Mouse (Mus musculus): Measurements from ENCODE around the gene Cldn10.

Cldn10 gene

GRCm38 (mm10) chr14:118827283-118827904 is 39.7 kb downstream of the Cldn10 start:
- DNase-seq (ENCODE audit: low spot score in 2 of 2): no peak

DNA sequence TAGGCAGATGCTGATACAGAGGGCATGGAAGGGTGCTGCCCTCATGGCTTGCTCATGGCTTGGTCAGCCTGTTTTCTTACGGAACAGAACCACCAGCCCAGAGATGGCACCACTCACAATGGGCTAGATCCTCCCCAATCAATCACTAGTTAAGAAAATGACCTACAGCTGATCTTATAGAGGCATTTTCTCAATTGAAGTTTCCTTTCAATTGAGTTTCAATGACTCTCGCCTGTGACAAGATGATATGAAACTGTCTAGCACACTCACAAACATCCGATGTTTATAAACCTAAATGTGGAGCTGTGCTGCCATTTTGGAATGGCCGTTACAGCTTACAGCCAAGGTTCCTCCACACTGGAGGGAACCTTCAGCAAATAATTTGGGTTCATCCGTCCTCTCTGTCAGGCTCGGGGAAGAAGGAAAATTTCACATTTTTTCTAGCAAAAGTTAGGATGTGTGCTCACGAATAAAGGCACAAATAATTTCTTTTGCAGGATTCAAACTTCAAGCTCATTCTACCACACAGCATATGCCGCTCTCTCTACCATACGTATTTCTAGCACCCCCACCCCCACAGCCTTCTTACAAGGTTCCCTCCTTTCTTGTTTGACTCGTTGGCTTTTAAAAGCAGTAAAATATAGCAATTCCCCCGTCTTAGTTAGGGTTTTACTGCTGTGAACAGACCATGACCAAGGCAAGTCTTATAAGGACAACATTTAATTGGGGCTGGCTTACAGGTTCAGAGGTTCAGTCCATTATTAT is 41.8 kb downstream of the Cldn10 start:
- no peak for DNase-seq (ENCODE audit: low spot score in 2 of 2)

- no peak for DNase-seq (ENCODE audit: low spot score in 2 of 2)
These were observed 43.9 kb downstream of the Cldn10 start for GRCm38 (mm10) chr14:118831597-118831996.

- no peak for DNase-seq (ENCODE audit: low spot score in 2 of 2)
These were observed 45.5 kb downstream of the Cldn10 start for GRCm38 (mm10) chr14:118833241-118833640.

DNA sequence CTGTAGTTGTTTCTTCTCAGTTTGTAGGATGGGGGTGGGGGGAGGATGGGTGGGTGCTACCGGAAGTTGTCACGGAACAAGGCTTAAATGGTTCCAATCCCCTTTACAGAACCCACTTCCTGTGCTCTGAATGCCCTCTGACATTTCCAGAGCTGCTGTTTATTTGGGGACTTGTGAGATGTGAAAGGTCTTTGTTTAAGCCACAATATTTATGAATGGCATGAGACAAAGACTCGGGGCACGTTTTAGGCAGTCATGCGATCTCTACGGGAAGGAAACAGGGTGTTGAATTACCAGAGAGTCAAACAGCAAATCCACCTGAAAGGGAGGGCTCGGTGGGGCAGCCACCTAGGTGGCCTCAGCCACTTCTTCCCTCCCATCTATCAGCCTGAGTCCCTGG is 46.6 kb downstream of the Cldn10 start:
- peak; percentile 33 to 39 for DNase-seq (ENCODE audit: low spot score in 2 of 2)

GRCm38 (mm10) chr14:118836145-118836544 is 48.4 kb downstream of the Cldn10 start:
- no peak for DNase-seq (ENCODE audit: low spot score in 2 of 2)

DNA sequence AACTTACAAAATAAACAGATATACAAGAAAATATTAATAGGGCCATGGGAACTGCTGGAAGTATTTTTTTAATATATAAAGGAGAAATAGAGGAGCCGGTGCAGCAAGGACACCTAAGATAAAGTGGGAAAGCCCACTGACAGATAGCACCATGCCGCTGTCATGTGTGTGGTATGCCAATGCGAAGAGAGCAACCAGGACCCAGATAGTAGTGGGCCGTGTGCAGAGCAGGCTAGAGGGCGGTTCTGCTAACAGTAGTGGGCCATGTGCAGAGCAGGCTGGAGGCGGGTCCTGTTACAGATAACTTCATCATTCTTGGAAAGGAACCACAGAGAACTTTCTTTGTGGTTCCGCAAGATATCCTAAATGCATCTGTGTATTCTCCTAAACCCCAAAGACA is 49.0 kb downstream of the Cldn10 start:
- DNase-seq (ENCODE audit: low spot score in 2 of 2): no peak

- DNase-seq (ENCODE audit: low spot score in 2 of 2): no peak
These were observed 50.9 kb downstream of the Cldn10 start for GRCm38 (mm10) chr14:118838556-118839120.

GRCm38 (mm10) chr14:118839416-118839815 is 51.7 kb downstream of the Cldn10 start:
- no peak for DNase-seq (ENCODE audit: low spot score in 2 of 2)

- no peak for DNase-seq (ENCODE audit: low spot score in 2 of 2)
These were observed 52.3 kb downstream of the Cldn10 start for GRCm38 (mm10) chr14:118840027-118840426.

GRCm38 (mm10) chr14:118842353-118842752 is 54.6 kb downstream of the Cldn10 start:
- DNase-seq (ENCODE audit: low spot score in 2 of 2): no peak

DNA sequence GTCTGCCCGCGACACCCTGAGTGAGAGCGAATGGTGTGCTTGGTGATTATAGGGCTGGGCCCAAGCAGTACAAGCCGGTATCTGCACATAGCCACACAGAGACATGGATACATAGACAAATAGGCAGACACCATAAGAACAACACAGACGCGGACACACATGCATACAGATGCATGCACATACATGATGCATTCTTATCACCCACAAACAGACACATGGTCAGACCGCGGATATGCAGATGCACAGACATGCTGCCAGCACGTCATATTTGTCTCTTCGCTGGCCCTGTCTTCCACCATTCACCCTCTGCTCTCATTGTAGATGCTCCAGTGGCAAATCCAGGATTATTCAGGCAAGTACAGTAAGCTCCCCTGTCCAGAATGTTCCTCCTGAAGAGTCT is 59.1 kb downstream of the Cldn10 start:
- no peak for DNase-seq (ENCODE audit: low spot score in 2 of 2)

DNA sequence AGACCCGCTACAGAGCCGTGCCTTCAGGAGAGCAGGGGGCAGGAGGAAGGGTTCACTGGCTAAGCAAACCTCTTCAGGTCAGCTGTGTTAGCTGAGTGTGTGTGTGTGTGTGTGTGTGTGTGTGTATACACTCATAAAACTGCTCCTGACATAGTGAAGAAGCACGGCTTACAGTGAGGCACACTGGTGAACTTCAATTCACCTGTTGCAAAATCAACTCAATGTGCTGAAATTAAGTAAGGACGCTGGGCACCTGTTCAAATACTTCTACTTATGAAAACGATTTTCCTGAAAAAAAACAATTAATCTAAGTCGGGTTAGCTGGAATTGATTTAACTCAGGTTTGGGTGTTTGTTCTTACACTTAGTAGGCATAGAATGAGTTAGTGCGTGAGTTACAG is 60.5 kb downstream of the Cldn10 start:
- DNase-seq (ENCODE audit: low spot score in 2 of 2): no peak

DNA sequence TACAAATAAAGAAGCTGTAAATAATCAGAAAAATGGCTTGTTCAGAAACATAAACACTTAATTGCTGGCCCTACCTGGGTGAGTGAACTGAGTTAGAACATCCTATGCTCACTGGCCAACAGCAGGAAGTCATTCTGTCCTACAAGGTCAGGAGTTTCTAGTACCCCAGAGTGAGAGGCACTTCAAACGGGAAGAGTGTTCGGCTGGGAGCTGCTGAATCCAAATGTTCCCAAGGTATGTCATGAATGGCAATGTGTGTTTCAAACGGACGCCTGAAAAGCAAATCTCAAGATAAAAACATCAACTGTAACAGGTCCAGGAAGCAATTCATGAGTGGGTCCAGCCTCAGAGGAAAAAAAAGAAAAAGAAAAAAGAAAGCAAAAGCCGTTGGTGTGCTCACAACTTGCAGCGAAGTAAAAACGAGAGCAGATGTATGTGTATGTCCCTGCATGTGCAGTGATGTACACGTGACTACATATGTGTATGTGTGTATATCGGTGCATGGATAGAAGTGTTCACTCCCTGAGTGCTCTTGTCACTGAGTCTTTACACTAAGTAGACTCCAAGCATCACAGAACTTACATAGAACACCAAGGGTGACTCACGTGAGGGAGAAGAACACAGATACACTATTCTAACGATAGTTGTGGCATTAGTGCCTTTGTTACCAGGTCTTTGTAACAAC is 62.4 kb downstream of the Cldn10 start:
- no peak for DNase-seq (ENCODE audit: low spot score in 2 of 2)

DNA sequence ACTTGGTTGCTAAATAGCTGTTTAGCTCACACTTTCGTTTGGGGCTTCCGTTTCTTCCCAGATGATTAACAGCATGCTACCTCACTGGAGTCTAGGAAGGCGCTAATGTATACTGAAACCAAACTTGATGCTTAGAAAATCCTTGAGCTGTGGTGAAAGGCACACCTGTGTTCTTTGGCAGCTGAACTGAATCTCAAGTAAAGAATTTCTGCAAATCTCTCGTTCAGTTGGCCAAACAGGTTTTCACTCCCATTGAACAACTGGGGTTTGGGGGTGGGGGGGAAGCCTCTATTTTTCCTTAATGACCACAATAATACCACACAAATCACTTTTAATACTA is 63.0 kb downstream of the Cldn10 start:
- DNase-seq (ENCODE audit: low spot score in 2 of 2): no peak

GRCm38 (mm10) chr14:118851496-118852107 is 63.9 kb downstream of the Cldn10 start:
- no peak for DNase-seq (ENCODE audit: low spot score in 2 of 2)

- DNase-seq (ENCODE audit: low spot score in 2 of 2): peak in 1 of 2 experiments; percentile 69
These were observed 66.8 kb downstream of the Cldn10 start for GRCm38 (mm10) chr14:118854371-118855114.

DNA sequence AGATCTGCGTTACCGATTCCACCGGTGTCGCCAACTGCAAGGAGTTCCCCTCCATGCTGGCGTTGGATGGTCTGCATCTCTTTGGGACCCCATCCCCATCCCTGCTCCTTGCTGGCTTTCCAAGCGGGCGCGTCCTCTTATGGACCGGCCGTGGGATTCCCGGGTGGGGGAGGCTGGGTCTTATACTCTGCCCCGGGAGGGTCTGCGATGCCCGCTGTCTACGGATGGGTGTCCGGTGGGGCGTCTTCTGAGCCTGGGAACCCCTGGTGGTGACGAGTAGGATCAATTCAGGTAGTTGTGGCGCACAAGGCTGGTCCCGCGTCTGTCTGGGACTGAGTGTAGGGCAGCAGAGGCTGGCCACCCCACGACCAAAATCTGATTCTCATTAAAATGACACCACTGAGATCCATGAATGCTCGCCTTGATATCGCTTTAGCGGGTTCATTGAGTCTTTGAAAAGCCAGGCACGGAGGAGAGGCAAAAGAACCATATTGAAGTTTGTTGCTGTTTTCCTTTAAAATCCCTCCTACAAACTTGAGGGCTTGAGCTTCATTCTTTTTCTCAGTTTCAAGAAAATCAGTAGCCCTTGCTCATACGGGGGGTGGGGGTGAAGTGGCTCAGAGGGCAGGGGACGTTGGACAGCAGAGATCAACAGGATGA is 67.6 kb downstream of the Cldn10 start:
- peak in 1 of 2 experiments; percentile 36 for DNase-seq (ENCODE audit: low spot score in 2 of 2)

DNA sequence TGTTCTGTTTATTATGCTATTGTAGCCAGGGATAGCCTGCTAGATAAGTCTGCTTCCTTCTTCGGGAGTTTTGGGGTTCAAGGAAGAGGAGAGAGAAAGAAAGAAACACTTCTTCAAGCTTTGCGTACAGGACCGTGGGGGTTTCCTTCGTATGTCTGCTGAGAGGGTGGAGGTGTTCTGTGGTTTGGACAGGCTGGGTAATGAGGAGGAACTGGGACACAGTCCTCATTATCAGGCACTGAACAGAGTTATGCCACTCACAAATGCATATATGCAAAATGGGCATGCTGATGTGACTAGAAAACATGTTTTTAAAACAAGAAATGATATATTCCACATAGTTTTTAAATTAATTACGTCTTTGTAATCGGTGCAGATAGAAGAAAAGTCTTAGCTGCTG is 68.9 kb downstream of the Cldn10 start:
- DNase-seq (ENCODE audit: low spot score in 2 of 2): no peak

DNA sequence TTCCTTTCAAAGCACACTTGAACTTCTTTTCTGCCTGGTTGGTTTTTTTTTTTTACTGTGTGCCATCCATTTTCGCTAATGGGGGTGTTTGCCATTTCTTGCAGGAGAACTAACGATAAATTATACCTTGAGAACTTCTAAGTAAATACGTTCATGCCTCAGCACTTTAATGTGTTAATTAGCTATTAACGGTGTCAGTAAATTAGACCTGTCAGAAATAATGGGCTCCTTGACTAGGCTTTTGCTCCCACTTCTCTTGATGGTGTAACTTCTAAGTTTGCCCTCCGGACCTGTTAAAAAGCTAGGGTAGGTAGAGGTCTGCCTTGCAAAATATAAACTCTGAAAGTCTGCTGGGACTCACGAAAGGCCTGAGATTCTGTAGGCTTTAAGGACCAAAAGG is 70.6 kb downstream of the Cldn10 start:
- no peak for DNase-seq (ENCODE audit: low spot score in 2 of 2)

DNA sequence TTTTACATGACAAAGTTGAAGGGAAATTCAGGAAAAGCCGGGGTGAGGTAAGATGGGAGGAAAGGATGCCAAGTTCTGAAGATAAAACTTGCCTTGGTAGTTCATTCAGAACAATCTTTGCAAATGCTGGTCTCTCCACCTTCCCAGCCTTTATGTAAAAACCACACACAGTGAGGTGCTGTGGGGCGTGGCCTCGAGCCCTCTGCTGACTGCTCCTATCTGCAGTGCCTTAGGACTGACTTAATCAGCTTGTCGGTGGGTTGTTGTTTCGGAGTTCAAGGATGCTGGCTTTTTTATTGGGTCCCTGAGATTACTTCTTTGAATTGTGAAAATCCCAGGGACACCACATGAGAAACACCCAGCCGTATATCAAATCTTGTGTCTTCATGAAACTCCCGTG is 74.5 kb downstream of the Cldn10 start:
- DNase-seq (ENCODE audit: low spot score in 2 of 2): no peak

Data from natural killer cell, adult 2 months (primary cell).